Mouse (Mus musculus): Measurements from ENCODE around the gene Kcnk12. TPM values are rescaled to one million over a fixed set of nuclear protein-coding genes. Genes with fewer than 3 reads are reported as not detected.

Kcnk12 gene
- total and polyA plus RNA-seq, 3 experiments = not detected

GRCm38 (mm10) chr17:87698996-87699765, 98.6 kb downstream of the Kcnk12 start:
- H3K36me3 ChIP-seq (ENCODE audit: control insufficient read depth in 1 of 2, insufficient read depth in 2 of 2, low read length in 2 of 2) = peaks cover 0 to 2% of the 10 kb centered on the region in 2 experiments; a peak in 1 of 4 replicates
- H3K9me3 ChIP-seq (replicated peaks; ENCODE audit: insufficient read depth, low read length) = no peaks in the 10 kb centered on the region
- H3K9ac ChIP-seq (ENCODE audit: control insufficient read depth, low read depth, low read length, poor library complexity, severe bottlenecking) = no peak overlapping the region
- no peak for DNase-seq (ENCODE audit: low read depth, low spot score)
- H3K79me2 ChIP-seq (ENCODE audit: control insufficient read depth, insufficient read depth, low read length, poor library complexity) = no peaks in the 10 kb centered on the region
- no peak overlapping the region for H3K27ac ChIP-seq (ENCODE audit: control insufficient read depth, low read depth, low read length)
- no peaks in the 10 kb centered on the region for H3K27me3 ChIP-seq (ENCODE audit: control insufficient read depth in 1 of 2, insufficient read depth in 2 of 2, low read length in 2 of 2)
- TF ChIP-seq ETS1 (IDR thresholded peaks at IDR 0.05; ENCODE audit: low read depth, low read length) = no peak
- no peaks in the 10 kb centered on the region for H3K4me1 ChIP-seq (ENCODE audit: control insufficient read depth in 1 of 2, insufficient read depth in 2 of 2, low read length in 2 of 2)
- no peak overlapping the region for H3K4me3 ChIP-seq (ENCODE audit: control insufficient read depth in 1 of 2, insufficient read depth in 1 of 2, low read depth in 2 of 2, low read length in 2 of 2)

DNA sequence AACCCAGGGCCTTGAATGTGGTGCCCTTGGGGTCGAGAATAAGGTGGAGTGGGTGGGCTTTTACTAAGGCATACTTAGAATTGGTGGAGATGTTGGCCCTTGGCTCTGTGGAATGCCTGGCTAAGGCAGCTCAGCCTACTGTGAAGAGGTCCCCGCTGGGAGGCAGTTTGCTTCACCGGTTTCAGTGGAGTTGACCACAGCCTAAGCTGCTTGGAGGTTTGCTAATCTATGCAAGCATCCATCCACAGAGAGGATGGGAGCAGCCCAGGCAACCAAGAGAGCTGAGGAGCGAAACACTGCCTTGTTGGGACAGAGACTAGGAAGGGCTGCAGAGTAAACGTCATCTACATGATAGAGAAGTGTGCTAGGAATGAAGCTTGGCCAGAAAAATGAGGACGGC, 101.0 kb downstream of the Kcnk12 start:
- Histone ChIP-seq H3K9me3 (replicated peaks; ENCODE audit: insufficient read depth, low read length) (no peaks in the 10 kb centered on the region), H3K79me2 (ENCODE audit: control insufficient read depth, insufficient read depth, low read length, poor library complexity) (no peaks in the 10 kb centered on the region), H3K4me3 (ENCODE audit: control insufficient read depth in 1 of 2, insufficient read depth in 1 of 2, low read depth in 2 of 2, low read length in 2 of 2) (no peak overlapping the region), H3K4me1 (ENCODE audit: control insufficient read depth in 1 of 2, insufficient read depth in 2 of 2, low read length in 2 of 2) (no peaks in the 10 kb centered on the region), H3K36me3 (ENCODE audit: control insufficient read depth in 1 of 2, insufficient read depth in 2 of 2, low read length in 2 of 2) (peaks cover 2 to 3% of the 10 kb centered on the region in 2 experiments; a peak in 3 of 4 replicates), H3K27me3 (ENCODE audit: control insufficient read depth in 1 of 2, insufficient read depth in 2 of 2, low read length in 2 of 2) (no peaks in the 10 kb centered on the region), H3K27ac (ENCODE audit: control insufficient read depth, low read depth, low read length) (no peak overlapping the region), H3K9ac (ENCODE audit: control insufficient read depth, low read depth, low read length, poor library complexity, severe bottlenecking) (no peak overlapping the region)
- TF ChIP-seq E2F4 (IDR thresholded peaks at IDR 0.05; ENCODE audit: borderline replicate concordance, low read depth, low read length) = no peak
- TF ChIP-seq NRF1 (IDR thresholded peaks at IDR 0.05; ENCODE audit: insufficient read depth, low read depth, low read length, poor library complexity, severe bottlenecking) = no peak
- no peak for TF ChIP-seq BHLHE40 (IDR thresholded peaks at IDR 0.05; ENCODE audit: borderline replicate concordance, low read depth, low read length)
- TF ChIP-seq POLR2A (IDR thresholded peaks at IDR 0.05; ENCODE audit: control insufficient read depth in 1 of 2, insufficient read depth in 1 of 2, low read depth in 1 of 2, low read length in 2 of 2, poor library complexity in 1 of 2) = no peak
- no peak for TF ChIP-seq GABPA (IDR thresholded peaks at IDR 0.05; ENCODE audit: low read depth, low read length)
- no peak for TF ChIP-seq TAL1 (IDR thresholded peaks at IDR 0.05; ENCODE audit: low read length)
- TF ChIP-seq UBTF (IDR thresholded peaks at IDR 0.05; ENCODE audit: borderline replicate concordance, insufficient read depth, low read depth, low read length) = no peak
- TF ChIP-seq RCOR1 (IDR thresholded peaks at IDR 0.05; ENCODE audit: low read depth, low read length) = no peak
- TF ChIP-seq MYB (IDR thresholded peaks at IDR 0.05; ENCODE audit: low read depth, low read length) = no peak
- TF ChIP-seq SIN3A (IDR thresholded peaks at IDR 0.05; ENCODE audit: low read length) = no peak
- TF ChIP-seq CHD2 (IDR thresholded peaks at IDR 0.05; ENCODE audit: low read length) = no peak
- no peak for DNase-seq (ENCODE audit: low read depth, low spot score)

- Histone ChIP-seq H3K27ac (ENCODE audit: control insufficient read depth, low read depth, low read length) (no peak overlapping the region), H3K79me2 (ENCODE audit: control insufficient read depth, insufficient read depth, low read length, poor library complexity) (no peaks in the 10 kb centered on the region), H3K9ac (ENCODE audit: control insufficient read depth, low read depth, low read length, poor library complexity, severe bottlenecking) (no peak overlapping the region), H3K9me3 (replicated peaks; ENCODE audit: insufficient read depth, low read length) (no peaks in the 10 kb centered on the region), H3K4me3 (ENCODE audit: control insufficient read depth in 1 of 2, insufficient read depth in 1 of 2, low read depth in 2 of 2, low read length in 2 of 2) (no peak overlapping the region), H3K4me1 (ENCODE audit: control insufficient read depth in 1 of 2, insufficient read depth in 2 of 2, low read length in 2 of 2) (no peaks in the 10 kb centered on the region), H3K36me3 (ENCODE audit: control insufficient read depth in 1 of 2, insufficient read depth in 2 of 2, low read length in 2 of 2) (peaks cover 3 to 5% of the 10 kb centered on the region in 2 experiments; a peak in 3 of 4 replicates), H3K27me3 (ENCODE audit: control insufficient read depth in 1 of 2, insufficient read depth in 2 of 2, low read length in 2 of 2) (no peaks in the 10 kb centered on the region)
- DNase-seq (ENCODE audit: low read depth, low spot score) = no peak
- no peak for TF ChIP-seq TBP (IDR thresholded peaks at IDR 0.05; ENCODE audit: low read depth, low read length)
- no peak for TF ChIP-seq UBTF (IDR thresholded peaks at IDR 0.05; ENCODE audit: borderline replicate concordance, insufficient read depth, low read depth, low read length)
- no peak for TF ChIP-seq POLR2AphosphoS5 (IDR thresholded peaks at IDR 0.05; ENCODE audit: borderline replicate concordance, low read depth, low read length)
- TF ChIP-seq ZNF384 (IDR thresholded peaks at IDR 0.05; ENCODE audit: low read depth, low read length) = no peak
- no peak for TF ChIP-seq MAZ (IDR thresholded peaks at IDR 0.05; ENCODE audit: low read depth, low read length)
- TF ChIP-seq CHD2 (IDR thresholded peaks at IDR 0.05; ENCODE audit: low read length) = no peak
- TF ChIP-seq KAT2A (conservative IDR thresholded peaks at IDR 0.05; ENCODE audit: low read depth, low read length) = no peak
- TF ChIP-seq ZMIZ1 (IDR thresholded peaks at IDR 0.05; ENCODE audit: low read depth, low read length) = no peak
- TF ChIP-seq GATA1 (IDR thresholded peaks at IDR 0.05; ENCODE audit: low read depth, low read length) = no peak
- TF ChIP-seq NELFE (IDR thresholded peaks at IDR 0.05; ENCODE audit: low read depth, low read length) = no peak
Observed at GRCm38 (mm10) chr17:87695874-87696465, 101.8 kb downstream of the Kcnk12 start.
